10 mouse cellular contexts compared by ENCODE assay signal in genomic region chr16:90298426-90299300, GRCm38 (mm10). TPM values are rescaled to one million over a fixed set of nuclear protein-coding genes. Genes with fewer than 3 reads are reported as not detected.
DNase-seq lines count a peak whose midpoint lies in the region; ATAC-seq and TF ChIP-seq lines count a peak whose summit lies in the region.
"Had no signal": no experiment of that assay in that cellular context is flagged by ENCODE, and none has a peak within 500 bp of the region (broad histone marks: within the 10 kb centered on the region; RNA-seq: fewer than 3 reads in every experiment).

No protein-coding gene starts in this region.

- intact Hi-C loops in left cerebral cortex, postnatal 10 days (cut with DNase I), result no loop called here

- DNase-seq in embryo, embryonic 10.5 days (ENCODE audit: low spot score), result peak; percentile 32
- no peak for DNase-seq in embryo, embryonic 10 days (ENCODE audit: low spot score)
- no peak for DNase-seq in liver, embryonic 13.5 days
- no peak for DNase-seq in midbrain, postnatal 0 days (ENCODE audit: low spot score)
- no peak for DNase-seq in left cerebral cortex, postnatal 10 days (ENCODE audit: extremely low spot score in 1 of 2, low spot score in 2 of 2)
- DNase-seq in lung, postnatal 14 days, result no peak
- DNase-seq: left cerebral cortex, postnatal 4 days; spleen, adult 18-20 months had no signal

- ATAC-seq in liver, embryonic 13.5 days (ENCODE audit: low read depth), result no peak
- no peak for ATAC-seq in liver, embryonic 12.5 days
- peak; percentile 36; the same call in 1 of the 2 replicates for ATAC-seq in hindbrain, embryonic 12.5 days (ENCODE audit: low FRiP score)
- ATAC-seq in midbrain, postnatal 0 days (ENCODE audit: low FRiP score), result 0 out of 2 replicates have a peak, but pooled peaks have one; percentile 34

- H3K9me3 ChIP-seq in liver, embryonic 13.5 days (replicated peaks), result no peaks in the 10 kb centered on the region
- no peaks in the 10 kb centered on the region for H3K9me3 ChIP-seq in liver, embryonic 12.5 days (replicated peaks)
- no peaks in the 10 kb centered on the region for H3K9me3 ChIP-seq in hindbrain, embryonic 12.5 days (replicated peaks)
- H3K9me3 ChIP-seq in midbrain, postnatal 0 days (ENCODE audit: low read length), result no peaks in the 10 kb centered on the region

- WGBS in liver, embryonic 13.5 days (ENCODE audit: insufficient replicate concordance), result 22% methylated on average over 21 of the region's 21 CpGs
- WGBS in liver, embryonic 12.5 days (ENCODE audit: insufficient replicate concordance), result 22% methylated on average over 21 of the region's 21 CpGs
- WGBS in hindbrain, embryonic 12.5 days, result 10% methylated on average over 21 of the region's 21 CpGs
- WGBS in midbrain, postnatal 0 days, result 13% methylated on average over 21 of the region's 21 CpGs

- 0 out of 2 replicates have a peak overlapping the region, but pooled peaks have one; percentile 8 for H3K9ac ChIP-seq in liver, embryonic 13.5 days
- no peak overlapping the region for H3K9ac ChIP-seq in liver, embryonic 12.5 days
- H3K9ac ChIP-seq in hindbrain, embryonic 12.5 days, result no peak overlapping the region
- H3K9ac ChIP-seq in midbrain, postnatal 0 days (replicated peaks; ENCODE audit: low read length, poor library complexity, severe bottlenecking), result no peak overlapping the region

- H3K27ac ChIP-seq in liver, embryonic 13.5 days, result no peak overlapping the region
- H3K27ac ChIP-seq in liver, embryonic 12.5 days, result no peak overlapping the region
- no peak overlapping the region for H3K27ac ChIP-seq in hindbrain, embryonic 12.5 days
- no peak overlapping the region for H3K27ac ChIP-seq in midbrain, postnatal 0 days (ENCODE audit: low read depth, low read length)

- peaks cover 6% of the 10 kb centered on the region; the same call in 1 of the 2 replicates for H3K4me1 ChIP-seq in liver, embryonic 13.5 days (replicated peaks)
- no peaks in the 10 kb centered on the region for H3K4me1 ChIP-seq in liver, embryonic 12.5 days
- peaks cover 14% of the 10 kb centered on the region for H3K4me1 ChIP-seq in hindbrain, embryonic 12.5 days
- H3K4me1 ChIP-seq in midbrain, postnatal 0 days (ENCODE audit: insufficient read depth, low read length), result no peaks in the 10 kb centered on the region

- no peak for TF ChIP-seq CTCF in midbrain, postnatal 0 days (IDR thresholded peaks at IDR 0.05)

- H3K27me3 ChIP-seq in liver, embryonic 13.5 days, result peaks cover 28% of the 10 kb centered on the region
- H3K27me3 ChIP-seq in liver, embryonic 12.5 days (replicated peaks), result peaks cover 29% of the 10 kb centered on the region
- peaks cover 3% of the 10 kb centered on the region; the same call in 1 of the 2 replicates for H3K27me3 ChIP-seq in hindbrain, embryonic 12.5 days
- no peaks in the 10 kb centered on the region for H3K27me3 ChIP-seq in midbrain, postnatal 0 days (ENCODE audit: insufficient read depth, low read length)

- no peak overlapping the region for H3K4me2 ChIP-seq in liver, embryonic 13.5 days
- no peak overlapping the region for H3K4me2 ChIP-seq in liver, embryonic 12.5 days
- peak overlapping the region; percentile 36 for H3K4me2 ChIP-seq in hindbrain, embryonic 12.5 days (replicated peaks)
- peak overlapping the region; percentile 29 for H3K4me2 ChIP-seq in midbrain, postnatal 0 days (ENCODE audit: low read depth, low read length, poor library complexity, severe bottlenecking)

- no peak overlapping the region for H3K4me3 ChIP-seq in liver, embryonic 13.5 days (replicated peaks)
- H3K4me3 ChIP-seq in liver, embryonic 12.5 days, result no peak overlapping the region
- no peak overlapping the region for H3K4me3 ChIP-seq in hindbrain, embryonic 12.5 days
- no peak overlapping the region for H3K4me3 ChIP-seq in midbrain, postnatal 0 days (ENCODE audit: low read depth, low read length)

- H3K36me3 ChIP-seq in liver, embryonic 13.5 days, result no peaks in the 10 kb centered on the region
- no peaks in the 10 kb centered on the region for H3K36me3 ChIP-seq in liver, embryonic 12.5 days
- H3K36me3 ChIP-seq in hindbrain, embryonic 12.5 days, result no peaks in the 10 kb centered on the region
- no peaks in the 10 kb centered on the region for H3K36me3 ChIP-seq in midbrain, postnatal 0 days (ENCODE audit: insufficient read depth, low read length)

RNA-seq across cellular contexts. Expression of gene Scaf4, which starts 14.4 kb away (rescaled TPM):
- 9.8 and 13.0 TPM in 2 replicates for polyA plus RNA-seq in liver, embryonic 13.5 days (2015; fragmentation: Nextera tagmentation; extraction: Ambion mirVana)
- 21.7 and 21.9 TPM in 2 replicates for polyA plus RNA-seq in liver, embryonic 12.5 days (2016; fragmentation: Nextera tagmentation; extraction: Ambion mirVana)
- 36.2 and 38.7 TPM in 2 replicates for polyA plus RNA-seq in hindbrain, embryonic 12.5 days (2016; fragmentation: Nextera tagmentation; extraction: Ambion mirVana)
- 10.7 and 25.5 TPM in 2 replicates for total RNA-seq in midbrain, postnatal 0 days (2014; rRNA removed)
- 16.9 and 17.9 TPM in 2 replicates for polyA plus RNA-seq in midbrain, postnatal 0 days (2015; fragmentation: Nextera tagmentation; extraction: Ambion mirVana)
- total RNA-seq in left cerebral cortex, postnatal 10 days (2021), result 10 to 100 TPM; 40.2 to 46.7 TPM

Comparison
In these comparisons a context has a peak if more than half of its experiments do, and no peak if none do; other contexts are left out.
1. ATAC-seq: peak in hindbrain, embryonic 12.5 days (single experiment) and midbrain, postnatal 0 days (single experiment); none in liver, embryonic 13.5 days (single experiment) and liver, embryonic 12.5 days (single experiment).
2. H3K4me2 ChIP-seq: peak in hindbrain, embryonic 12.5 days (single experiment) and midbrain, postnatal 0 days (single experiment); none in liver, embryonic 13.5 days (single experiment) and liver, embryonic 12.5 days (single experiment).